Mouse (Mus musculus) brain, embryonic 14.5 days (tissue): ENCODE measurements at regions not wholly inside any gene's neighbourhood (a gene's known extent, or its start where the extent isn't known, plus 50 kb on each side); places are given as distances from the start of the nearest gene placed in this dataset.

Source experiments
- CTCF ChIP-seq: fragments of 200-500 bp; IDR thresholded peaks from 2 replicates; pipeline ENCODE4 v1.5.1; 2012; ENCODE audit warnings: inconsistent platforms, mild to moderate bottlenecking, moderate library complexity, borderline replicate concordance; ENCODE audit not compliant: insufficient read depth, insufficient read length; ENCODE audit errors: extremely low read depth
- POLR2A ChIP-seq: fragments of 200-500 bp; IDR thresholded peaks from 2 replicates; pipeline ENCODE4 v1.6.1; 2012; ENCODE audit warnings: mild to moderate bottlenecking, inconsistent platforms, borderline replicate concordance; ENCODE audit not compliant: poor library complexity, insufficient read depth, insufficient read length, severe bottlenecking; ENCODE audit errors: extremely low read depth

- TF ChIP-seq CTCF (no peak), POLR2A (no peak)
These were observed 520.9 kb upstream of the Klhl1 start for GRCm38 (mm10) chr14:97039850-97040249.
